Comparison of ENCODE assay signal across 9 mouse cellular contexts in the genomic region with DNA sequence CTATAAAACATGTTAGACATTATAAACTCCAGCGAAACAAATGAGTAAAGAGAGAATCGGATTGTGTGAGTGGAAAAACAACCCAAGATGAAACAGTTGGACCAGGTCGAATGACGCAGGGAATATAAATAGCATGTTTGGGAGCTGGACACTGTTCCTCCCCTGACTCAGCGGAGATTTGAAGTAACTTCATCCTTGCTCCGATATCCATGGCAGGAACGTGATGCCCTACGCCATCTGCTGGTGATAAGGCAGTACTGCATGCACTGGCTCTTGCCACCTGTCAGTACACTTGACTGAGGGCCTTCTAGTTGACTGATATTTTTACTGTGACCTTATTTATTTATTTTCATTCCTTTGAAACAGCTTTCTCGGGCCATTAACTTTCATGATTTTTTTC.
DNase-seq lines count a peak whose midpoint lies in the region; ATAC-seq and TF ChIP-seq lines count a peak whose summit lies in the region.
"Had no signal": no experiment of that assay in that cellular context is flagged by ENCODE, and none has a peak within 500 bp of the region (broad histone marks: within the 10 kb centered on the region; RNA-seq: fewer than 3 reads in every experiment).

No protein-coding gene starts in this region.

- dilution Hi-C loops in CH12.LX (cut with MboI; ENCODE audit: extremely low pct_ligation_motif_present, extremely low pct_unique_long_range_greater_than_20kb, low sequenced_read_pairs), result no loop called here

- H3K4me1 ChIP-seq in CH12.LX (ENCODE audit: control insufficient read depth in 1 of 2, insufficient read depth in 2 of 2), result no peaks in the 10 kb centered on the region
- H3K4me1 ChIP-seq in liver, postnatal 0 days (ENCODE audit: insufficient read depth), result no peaks in the 10 kb centered on the region

- no peaks in the 10 kb centered on the region for H3K79me2 ChIP-seq in CH12.LX (replicated peaks; ENCODE audit: control insufficient read depth, extremely low read depth, insufficient read depth, poor library complexity, severe bottlenecking)

- no peak overlapping the region for H3K4me2 ChIP-seq in CH12.LX (ENCODE audit: insufficient read depth, low read depth, poor library complexity, severe bottlenecking)
- no peak overlapping the region for H3K4me2 ChIP-seq in liver, postnatal 0 days (ENCODE audit: low read depth, low read length)
- H3K4me2 ChIP-seq: midbrain, embryonic 12.5 days had no signal

- H3K27me3 ChIP-seq in CH12.LX (replicated peaks), result no peaks in the 10 kb centered on the region
- no peaks in the 10 kb centered on the region for H3K27me3 ChIP-seq in liver, postnatal 0 days (ENCODE audit: insufficient read depth, low read length)
- H3K27me3 ChIP-seq: midbrain, embryonic 12.5 days had no signal

- in situ Hi-C loops in CH12.LX (cut with MboI; ENCODE audit: low pct_ligation_motif_present, low pct_unique_long_range_greater_than_20kb, low sequenced_read_pairs), result loop anchor here (10.0 kb wide), 1 partner anchor 155 kb away; no protein-coding TSS in a partner anchor

- peak; percentile 62 for ATAC-seq in liver, postnatal 0 days

- no peak for TF ChIP-seq EP300 in CH12.LX (IDR thresholded peaks at IDR 0.05; ENCODE audit: low read length)
- TF ChIP-seq EP300 in liver, postnatal 0 days (IDR thresholded peaks at IDR 0.05; ENCODE audit: low read depth), result no peak

- H3K4me3 ChIP-seq in CH12.LX (replicated peaks in 1 of 3; ENCODE audit: low read depth in 2 of 3, low read length in 2 of 3, poor library complexity in 1 of 3), result no peak overlapping the region
- no peak overlapping the region for H3K4me3 ChIP-seq in liver, postnatal 0 days (ENCODE audit: low read depth, low read length)
- H3K4me3 ChIP-seq: midbrain, embryonic 12.5 days had no signal

- DNase-seq in CH12.LX (ENCODE audit: extremely low read depth), result peak; percentile 66
- peak; percentile 89 for DNase-seq in adrenal gland, postnatal 14 days
- peak; percentile 75 for DNase-seq in embryo, embryonic 9.5 days (ENCODE audit: extremely low spot score)
- peak; percentile 93 for DNase-seq in heart, adult 8-10 months (ENCODE audit: low spot score)
- DNase-seq in kidney, postnatal 25 days, result peak; percentile 85 to 90
- DNase-seq in liver, postnatal 0 days, result peak; percentile 85
- peak; percentile 93 for DNase-seq in retina, embryonic 14.5 days (ENCODE audit: low spot score)
- DNase-seq in thymus, postnatal 36 days, result peak; percentile 84

- TF ChIP-seq CTCF in CH12.LX (conservative IDR thresholded peaks at IDR 0.05 in 1 of 2, IDR thresholded peaks at IDR 0.05 in 1 of 2; ENCODE audit: low read depth in 2 of 2, low read length in 2 of 2), result peak; percentile 94 to 99
- TF ChIP-seq CTCF in liver, postnatal 0 days (IDR thresholded peaks at IDR 0.05; ENCODE audit: low read depth), result peak; percentile 99

- TF ChIP-seq RAD21 in CH12.LX (IDR thresholded peaks at IDR 0.05; ENCODE audit: low read depth, low read length), result peak; percentile 78

- WGBS in liver, postnatal 0 days (ENCODE audit: insufficient replicate concordance), result 25% methylated on average over 9 of the region's 9 CpGs

- no peak overlapping the region for H3K27ac ChIP-seq in CH12.LX (ENCODE audit: insufficient read depth, low read depth)
- no peak overlapping the region for H3K27ac ChIP-seq in liver, postnatal 0 days (ENCODE audit: low read depth)
- H3K27ac ChIP-seq: midbrain, embryonic 12.5 days had no signal

- no peak for TF ChIP-seq POLR2A in CH12.LX (IDR thresholded peaks at IDR 0.05; ENCODE audit: low read depth, low read length)

- H3K9me3 ChIP-seq in CH12.LX (replicated peaks; ENCODE audit: low read length), result no peaks in the 10 kb centered on the region
- no peaks in the 10 kb centered on the region for H3K9me3 ChIP-seq in liver, postnatal 0 days (ENCODE audit: low read length)
- H3K9me3 ChIP-seq: midbrain, embryonic 12.5 days had no signal

- no peak overlapping the region for H3K9ac ChIP-seq in CH12.LX (ENCODE audit: insufficient read depth, low read depth)
- H3K9ac ChIP-seq in liver, postnatal 0 days (replicated peaks), result no peak overlapping the region
- H3K9ac ChIP-seq: midbrain, embryonic 12.5 days had no signal

- H3K36me3 ChIP-seq in CH12.LX (replicated peaks in 1 of 2; ENCODE audit: control insufficient read depth in 1 of 2, insufficient read depth in 1 of 2, low read length in 1 of 2), result peaks cover 0 to 8% of the 10 kb centered on the region in 2 experiments
- H3K36me3 ChIP-seq in liver, postnatal 0 days (replicated peaks; ENCODE audit: insufficient read depth, low read length), result 0 out of 2 replicates have a peak, but pooled peaks cover 2% of the 10 kb centered on the region
- H3K36me3 ChIP-seq: midbrain, embryonic 12.5 days had no signal

TF ChIP-seq in CH12.LX, 34 proteins besides CTCF, POLR2A, EP300 and RAD21:
- peak; percentile 94 for TF ChIP-seq SMC3 (IDR thresholded peaks at IDR 0.05; ENCODE audit: low read depth, low read length)
- TF ChIP-seq ETS1 (conservative IDR thresholded peaks at IDR 0.05; ENCODE audit: low read depth, low read length), result no peak
- TF ChIP-seq ZNF384 (IDR thresholded peaks at IDR 0.05; ENCODE audit: low read depth, low read length), result no peak
- TF ChIP-seq TBP (conservative IDR thresholded peaks at IDR 0.05; ENCODE audit: low read depth, low read length), result no peak
- TF ChIP-seq ELF1 (IDR thresholded peaks at IDR 0.05; ENCODE audit: low read depth, low read length), result no peak
- no peak for TF ChIP-seq GABPA (IDR thresholded peaks at IDR 0.05; ENCODE audit: insufficient replicate concordance, low read depth, low read length)
- TF ChIP-seq TCF12 (IDR thresholded peaks at IDR 0.05; ENCODE audit: low read depth, low read length), result no peak
- TF ChIP-seq ZMIZ1 (IDR thresholded peaks at IDR 0.05; ENCODE audit: low read depth, low read length), result no peak
- no peak for TF ChIP-seq MAZ (IDR thresholded peaks at IDR 0.05; ENCODE audit: low read depth, low read length)
- TF ChIP-seq USF1 (IDR thresholded peaks at IDR 0.05; ENCODE audit: low read depth, low read length), result no peak
- no peak for TF ChIP-seq BHLHE40 (IDR thresholded peaks at IDR 0.05; ENCODE audit: low read depth, low read length)
- peak; percentile 20; the same call in 1 of the 2 replicates for TF ChIP-seq ZC3H11A (IDR thresholded peaks at IDR 0.05; ENCODE audit: low read depth, low read length)
- TF ChIP-seq CHD2 (IDR thresholded peaks at IDR 0.05; ENCODE audit: low read length), result no peak
